Mouse (Mus musculus) ovary, postnatal 36 days (tissue): Measurements from ENCODE around the gene Grm8.

ENCODE experiments used
- DNase-seq: peaks from one replicate; pipeline ENCODE4 v3.0.0; 2022; ENCODE audit warnings: low spot score, mixed read lengths

Grm8 gene

GRCm38 (mm10) chr6:28135001-28135401 lies at the start of gene Grm8:
Grm8 (minus strand) TSS chr6:28135178.
- DNase-seq = peak; percentile 25

GRCm38 (mm10) chr6:28169851-28170539 lies 35.0 kb upstream of the Grm8 start:
- DNase-seq = no peak

- DNase-seq = no peak
These were observed 25.4 kb upstream of the Grm8 start for GRCm38 (mm10) chr6:28160399-28160798.

- no peak for DNase-seq
These were observed 11.5 kb upstream of the Grm8 start for GRCm38 (mm10) chr6:28146445-28146844.

- DNase-seq = no peak
These were observed 7.4 kb upstream of the Grm8 start for GRCm38 (mm10) chr6:28142332-28142731.

- DNase-seq = peak; percentile 77
These were observed 644 bp upstream of the Grm8 start for GRCm38 (mm10) chr6:28135411-28136233.

- DNase-seq = no peak
These were observed 652 bp downstream of the Grm8 start for GRCm38 (mm10) chr6:28134251-28134801.

- DNase-seq = no peak
These were observed 1.5 kb downstream of the Grm8 start for GRCm38 (mm10) chr6:28133206-28134063.

GRCm38 (mm10) chr6:28132056-28132455 lies 2.9 kb downstream of the Grm8 start:
- DNase-seq = no peak

GRCm38 (mm10) chr6:28128871-28129270 lies 6.1 kb downstream of the Grm8 start:
- DNase-seq = no peak

GRCm38 (mm10) chr6:28115519-28115918 lies 19.5 kb downstream of the Grm8 start:
- DNase-seq = no peak

GRCm38 (mm10) chr6:28114916-28115315 lies 20.1 kb downstream of the Grm8 start:
- DNase-seq = no peak

- DNase-seq = no peak
These were observed 23.4 kb downstream of the Grm8 start for GRCm38 (mm10) chr6:28111551-28111950.

GRCm38 (mm10) chr6:28102608-28103316 lies 32.2 kb downstream of the Grm8 start:
- DNase-seq = no peak

GRCm38 (mm10) chr6:28100001-28100400 lies 35.0 kb downstream of the Grm8 start:
- DNase-seq = no peak

- DNase-seq = no peak
These were observed 42.5 kb downstream of the Grm8 start for GRCm38 (mm10) chr6:28092511-28092910.

- no peak for DNase-seq
These were observed 43.1 kb downstream of the Grm8 start for GRCm38 (mm10) chr6:28091836-28092235.

- no peak for DNase-seq
These were observed 44.0 kb downstream of the Grm8 start for GRCm38 (mm10) chr6:28090981-28091380.

GRCm38 (mm10) chr6:28075534-28075933 lies 59.4 kb downstream of the Grm8 start:
- DNase-seq = no peak

- DNase-seq = no peak
These were observed 60.5 kb downstream of the Grm8 start for GRCm38 (mm10) chr6:28074470-28074869.

- no peak for DNase-seq
These were observed 83.0 kb downstream of the Grm8 start for GRCm38 (mm10) chr6:28051966-28052365.
